Mouse (Mus musculus): ENCODE results near the gene Tmigd3. TPM values are rescaled to one million over a fixed set of nuclear protein-coding genes. Genes with fewer than 3 reads are reported as not detected.

Gene Tmigd3
- polyA plus RNA-seq, 1 experiment from 2014 or later = 0.33 TPM

GRCm38 (mm10) chr3:105971831-105972446 is 101.2 kb downstream of the Tmigd3 start:
- no peak overlapping the region for H3K4me2 ChIP-seq
- H3K27ac ChIP-seq (ENCODE audit: low read depth, low read length) = no peak overlapping the region
- ATAC-seq (replicated peaks; ENCODE audit: insufficient number of reproducible peaks, low FRiP score, low TSS enrichment) = no peak
- no peaks in the 10 kb centered on the region for H3K9me3 ChIP-seq (replicated peaks; ENCODE audit: control insufficient read depth, low read length)
- H3K27me3 ChIP-seq (ENCODE audit: control insufficient read depth, insufficient read depth, low read length) = no peaks in the 10 kb centered on the region
- no peak overlapping the region for H3K4me3 ChIP-seq (ENCODE audit: low read depth, low read length)
- no peak overlapping the region for H3K9ac ChIP-seq (ENCODE audit: low read depth, low read length)
- peaks cover 9% of the 10 kb centered on the region for H3K36me3 ChIP-seq (ENCODE audit: control insufficient read depth, insufficient read depth, low read length)
- 78% methylated on average over 5 of the region's 5 CpGs for WGBS (ENCODE audit: insufficient replicate concordance)
- H3K4me1 ChIP-seq (ENCODE audit: control insufficient read depth, insufficient read depth, low read length) = no peaks in the 10 kb centered on the region

- Histone ChIP-seq H3K36me3 (ENCODE audit: control insufficient read depth, insufficient read depth, low read length) (peaks cover 4% of the 10 kb centered on the region), H3K4me1 (ENCODE audit: control insufficient read depth, insufficient read depth, low read length) (no peaks in the 10 kb centered on the region), H3K27ac (ENCODE audit: low read depth, low read length) (no peak within 1 kb of the TSS), H3K9ac (ENCODE audit: low read depth, low read length) (no peak within 1 kb of the TSS), H3K4me2 (no peak within 1 kb of the TSS), H3K4me3 (ENCODE audit: low read depth, low read length) (no peak within 1 kb of the TSS), H3K9me3 (replicated peaks; ENCODE audit: control insufficient read depth, low read length) (no peaks in the 10 kb centered on the region), H3K27me3 (ENCODE audit: control insufficient read depth, insufficient read depth, low read length) (no peaks in the 10 kb centered on the region)
- ATAC-seq (replicated peaks; ENCODE audit: insufficient number of reproducible peaks, low FRiP score, low TSS enrichment) = no peak
- WGBS (ENCODE audit: insufficient replicate concordance) = 86% methylated on average over 3 of the region's 3 CpGs
These were observed 102.7 kb downstream of the Tmigd3 start, which contains the start of gene Ovgp1 for GRCm38 (mm10) chr3:105973411-105973810. Gene Ovgp1 (plus strand): TSS chr3:105973711.

Other genes with a start within 250 kb of the Tmigd3 start
- gene Ddx20, start 183.3 kb upstream of the Tmigd3 start, polyA plus RNA-seq (2014; fragmentation: Nextera tagmentation; extraction: Ambion mirVana) = 23.6 and 28.0 TPM in 2 replicates
- gene Inka2, start 166.3 kb upstream of the Tmigd3 start, polyA plus RNA-seq (2014; fragmentation: Nextera tagmentation; extraction: Ambion mirVana) = 1.7 and 1.8 TPM in 2 replicates
- gene Rap1a, start 69.6 kb upstream of the Tmigd3 start, polyA plus RNA-seq (2014; fragmentation: Nextera tagmentation; extraction: Ambion mirVana) = 72.6 and 77.5 TPM in 2 replicates
- 0.10 TPM in 1 of 2 replicates, not detected in the other for gene Adora3, start within 50 bp of the Tmigd3 start, polyA plus RNA-seq (2014; fragmentation: Nextera tagmentation; extraction: Ambion mirVana)
- gene I830077J02Rik, start 61.8 kb downstream of the Tmigd3 start, polyA plus RNA-seq (2014; fragmentation: Nextera tagmentation; extraction: Ambion mirVana) = 2.6 and 2.9 TPM in 2 replicates
- gene Wdr77, start 88.5 kb downstream of the Tmigd3 start, polyA plus RNA-seq (2014; fragmentation: Nextera tagmentation; extraction: Ambion mirVana) = 93.4 and 94.0 TPM in 2 replicates
- gene Atp5f1, start 89.2 kb downstream of the Tmigd3 start, polyA plus RNA-seq (2014; fragmentation: Nextera tagmentation; extraction: Ambion mirVana) = 765 and 827 TPM in 2 replicates
- 1.8 and 2.0 TPM in 2 replicates for gene Ovgp1, start 102.8 kb downstream of the Tmigd3 start, polyA plus RNA-seq (2014; fragmentation: Nextera tagmentation; extraction: Ambion mirVana)
- 0.24 TPM in 1 of 2 replicates, not detected in the other for gene Pifo, start 143.7 kb downstream of the Tmigd3 start, polyA plus RNA-seq (2014; fragmentation: Nextera tagmentation; extraction: Ambion mirVana)
- not detected in 2 replicates for gene Chil5, start 161.9 kb downstream of the Tmigd3 start, polyA plus RNA-seq (2014; fragmentation: Nextera tagmentation; extraction: Ambion mirVana)
- 0.19 and 0.48 TPM in 2 replicates for gene Chia1, start 242.3 kb downstream of the Tmigd3 start, polyA plus RNA-seq (2014; fragmentation: Nextera tagmentation; extraction: Ambion mirVana)

Measured in heart, embryonic 11.5 days (tissue).